Mouse (Mus musculus) neural tube, embryonic 12.5 days (tissue): ENCODE measurements at regions not wholly inside any gene's neighbourhood (a gene's known extent, or its start where the extent isn't known, plus 50 kb on each side); places are given as distances from the start of the nearest gene placed in this dataset.

ENCODE experiments used
- ATAC-seq: fragments of 200-750 bp; cut with Nextera tagmentation; 2 replicates; pipeline ENCODE4 v1.8.0; 2017; ENCODE audit warnings: low read depth, mild to moderate bottlenecking, moderate TSS enrichment, moderate library complexity; ENCODE audit not compliant: low FRiP score
- H3K27ac ChIP-seq: fragments of 300-500 bp; sonication (generic); 2 replicates; pipeline ENCODE4 v1.5.1; 2016
- H3K27me3 ChIP-seq: fragments of 300-500 bp; sonication (generic); replicated peaks from 2 replicates; pipeline ENCODE4 v1.6.1; 2016; ENCODE audit warnings: mild to moderate bottlenecking
- H3K36me3 ChIP-seq: fragments of 300-500 bp; sonication (generic); 2 replicates; pipeline ENCODE4 v1.6.1; 2016; ENCODE audit warnings: mild to moderate bottlenecking
- H3K4me1 ChIP-seq: fragments of 300-500 bp; sonication (generic); 2 replicates; pipeline ENCODE4 v1.6.1; 2016
- H3K4me2 ChIP-seq: fragments of 300-500 bp; sonication (generic); replicated peaks from 2 replicates; pipeline ENCODE4 v1.6.1; 2016; ENCODE audit warnings: mild to moderate bottlenecking
- H3K4me3 ChIP-seq: fragments of 300-500 bp; sonication (generic); 2 replicates; pipeline ENCODE4 v1.5.1; 2016
- H3K9ac ChIP-seq: fragments of 300-500 bp; sonication (generic); 2 replicates; pipeline ENCODE4 v1.6.1; 2016; ENCODE audit warnings: mild to moderate bottlenecking
- H3K9me3 ChIP-seq: fragments of 300-500 bp; sonication (generic); 2 replicates; pipeline ENCODE4 v1.6.1; 2016; ENCODE audit warnings: mild to moderate bottlenecking
- WGBS: fragments of 180-500 bp; shearing (Covaris S2); methylation state at CpG from one replicate; pipeline ENCODE4 v1.1.7; 2016; 5-methylcytosine and 5-hydroxymethylcytosine counted together

GRCm38 (mm10) chr15:62348956-62349355 is 1426.1 kb upstream of the A1bg start:
- Histone ChIP-seq H3K4me1 (no peaks in the 10 kb centered on the region), H3K27ac (no peak overlapping the region), H3K4me2 (no peak overlapping the region), H3K4me3 (no peak overlapping the region), H3K9ac (no peak overlapping the region), H3K36me3 (no peaks in the 10 kb centered on the region), H3K9me3 (no peaks in the 10 kb centered on the region), H3K27me3 (no peaks in the 10 kb centered on the region)
- WGBS = 99% methylated on average over 2 of the region's 2 CpGs
- no peak for ATAC-seq

- no peaks in the 10 kb centered on the region for H3K36me3 ChIP-seq
- H3K4me1 ChIP-seq = no peaks in the 10 kb centered on the region
- H3K4me2 ChIP-seq = no peak overlapping the region
- WGBS = 87% methylated on average over 2 of the region's 2 CpGs
- H3K4me3 ChIP-seq = no peak overlapping the region
- no peaks in the 10 kb centered on the region for H3K27me3 ChIP-seq
- ATAC-seq = no peak
- no peaks in the 10 kb centered on the region for H3K9me3 ChIP-seq
- no peak overlapping the region for H3K9ac ChIP-seq
- H3K27ac ChIP-seq = no peak overlapping the region
Observed at GRCm38 (mm10) chr15:62347697-62348096, 1424.9 kb upstream of the A1bg start.

- Histone ChIP-seq H3K27ac (no peak overlapping the region), H3K9me3 (no peaks in the 10 kb centered on the region), H3K4me3 (no peak overlapping the region), H3K4me2 (no peak overlapping the region), H3K4me1 (no peaks in the 10 kb centered on the region), H3K36me3 (no peaks in the 10 kb centered on the region), H3K27me3 (no peaks in the 10 kb centered on the region), H3K9ac (no peak overlapping the region)
- WGBS = 83% methylated on average over 5 of the region's 5 CpGs
- no peak for ATAC-seq
Observed at GRCm38 (mm10) chr15:62345893-62346292, 1423.1 kb upstream of the A1bg start.

- Histone ChIP-seq H3K27ac (no peak overlapping the region), H3K4me1 (no peaks in the 10 kb centered on the region), H3K36me3 (no peaks in the 10 kb centered on the region), H3K4me2 (no peak overlapping the region), H3K4me3 (no peak overlapping the region), H3K9me3 (no peaks in the 10 kb centered on the region), H3K9ac (no peak overlapping the region), H3K27me3 (no peaks in the 10 kb centered on the region)
- WGBS = 89% methylated on average over 6 of the region's 6 CpGs
- ATAC-seq = no peak
Observed at GRCm38 (mm10) chr15:62336454-62337284, 1413.9 kb upstream of the A1bg start.

GRCm38 (mm10) chr15:62334256-62335009 is 1411.6 kb upstream of the A1bg start:
- no peak overlapping the region for H3K9ac ChIP-seq
- no peaks in the 10 kb centered on the region for H3K36me3 ChIP-seq
- no peak for ATAC-seq
- H3K4me2 ChIP-seq = no peak overlapping the region
- no peaks in the 10 kb centered on the region for H3K27me3 ChIP-seq
- 94% methylated on average over 4 of the region's 4 CpGs for WGBS
- H3K4me3 ChIP-seq = no peak overlapping the region
- no peaks in the 10 kb centered on the region for H3K9me3 ChIP-seq
- no peaks in the 10 kb centered on the region for H3K4me1 ChIP-seq
- H3K27ac ChIP-seq = no peak overlapping the region

- WGBS = 93% methylated on average over 5 of the region's 5 CpGs
- no peak for ATAC-seq
- H3K9ac ChIP-seq = no peak overlapping the region
- no peaks in the 10 kb centered on the region for H3K9me3 ChIP-seq
- H3K4me1 ChIP-seq = peaks cover 6% of the 10 kb centered on the region; the same call in 1 of the 2 replicates
- no peak overlapping the region for H3K4me2 ChIP-seq
- H3K27ac ChIP-seq = no peak overlapping the region
- no peaks in the 10 kb centered on the region for H3K27me3 ChIP-seq
- no peak overlapping the region for H3K4me3 ChIP-seq
- no peaks in the 10 kb centered on the region for H3K36me3 ChIP-seq
Observed at GRCm38 (mm10) chr15:62332129-62332528, 1409.3 kb upstream of the A1bg start.

GRCm38 (mm10) chr15:62331138-62331800 is 1408.5 kb upstream of the A1bg start:
- no peak for ATAC-seq
- peaks cover 6% of the 10 kb centered on the region; the same call in 1 of the 2 replicates for H3K4me1 ChIP-seq
- no peak overlapping the region for H3K4me3 ChIP-seq
- H3K9me3 ChIP-seq = no peaks in the 10 kb centered on the region
- no peaks in the 10 kb centered on the region for H3K27me3 ChIP-seq
- H3K9ac ChIP-seq = no peak overlapping the region
- H3K27ac ChIP-seq = no peak overlapping the region
- 90% methylated on average over 3 of the region's 3 CpGs for WGBS
- H3K36me3 ChIP-seq = no peaks in the 10 kb centered on the region
- H3K4me2 ChIP-seq = no peak overlapping the region

- H3K4me2 ChIP-seq = no peak overlapping the region
- H3K27ac ChIP-seq = no peak overlapping the region
- H3K36me3 ChIP-seq = no peaks in the 10 kb centered on the region
- H3K9ac ChIP-seq = no peak overlapping the region
- H3K27me3 ChIP-seq = no peaks in the 10 kb centered on the region
- WGBS = 10% methylated on average over 3 of the region's 3 CpGs
- no peak for ATAC-seq
- H3K4me1 ChIP-seq = peaks cover 6% of the 10 kb centered on the region; the same call in 1 of the 2 replicates
- no peaks in the 10 kb centered on the region for H3K9me3 ChIP-seq
- no peak overlapping the region for H3K4me3 ChIP-seq
Observed at GRCm38 (mm10) chr15:62328920-62329319, 1406.1 kb upstream of the A1bg start.

GRCm38 (mm10) chr15:62328305-62328881 is 1405.6 kb upstream of the A1bg start:
- no peak for ATAC-seq
- 61% methylated on average over 9 of the region's 9 CpGs for WGBS
- Histone ChIP-seq H3K9ac (no peak overlapping the region), H3K27ac (no peak overlapping the region), H3K4me3 (no peak overlapping the region), H3K27me3 (no peaks in the 10 kb centered on the region), H3K4me2 (no peak overlapping the region), H3K36me3 (no peaks in the 10 kb centered on the region), H3K4me1 (peaks cover 6% of the 10 kb centered on the region; the same call in 1 of the 2 replicates), H3K9me3 (no peaks in the 10 kb centered on the region)

- Histone ChIP-seq H3K4me1 (peaks cover 6% of the 10 kb centered on the region; the same call in 1 of the 2 replicates), H3K4me3 (no peak overlapping the region), H3K4me2 (no peak overlapping the region), H3K9ac (no peak overlapping the region), H3K9me3 (no peaks in the 10 kb centered on the region), H3K27me3 (no peaks in the 10 kb centered on the region), H3K36me3 (no peaks in the 10 kb centered on the region), H3K27ac (no peak overlapping the region)
- no peak for ATAC-seq
- WGBS = 31% methylated on average over 2 of the region's 2 CpGs
Observed at GRCm38 (mm10) chr15:62327481-62327880, 1404.7 kb upstream of the A1bg start.

- no peak overlapping the region for H3K4me3 ChIP-seq
- 91% methylated on average over 4 of the region's 4 CpGs for WGBS
- H3K4me1 ChIP-seq = peaks cover 6% of the 10 kb centered on the region; the same call in 1 of the 2 replicates
- ATAC-seq = no peak
- H3K36me3 ChIP-seq = no peaks in the 10 kb centered on the region
- H3K4me2 ChIP-seq = no peak overlapping the region
- no peaks in the 10 kb centered on the region for H3K9me3 ChIP-seq
- H3K27me3 ChIP-seq = no peaks in the 10 kb centered on the region
- H3K9ac ChIP-seq = no peak overlapping the region
- H3K27ac ChIP-seq = no peak overlapping the region
Observed at GRCm38 (mm10) chr15:62326524-62326923, 1403.7 kb upstream of the A1bg start.
